Mouse (Mus musculus): ENCODE results near the gene Tppp. TPM values are rescaled to one million over a fixed set of nuclear protein-coding genes. Genes with fewer than 3 reads are reported as not detected.

The Tppp gene
- polyA plus RNA-seq (2012; rRNA removed) = 9.2 and 9.3 TPM in 2 replicates

GRCm38 (mm10) chr13:74008948-74009718, at the start of gene Tppp:
TSS of gene Tppp (plus strand) at chr13:74009407.

DNA sequence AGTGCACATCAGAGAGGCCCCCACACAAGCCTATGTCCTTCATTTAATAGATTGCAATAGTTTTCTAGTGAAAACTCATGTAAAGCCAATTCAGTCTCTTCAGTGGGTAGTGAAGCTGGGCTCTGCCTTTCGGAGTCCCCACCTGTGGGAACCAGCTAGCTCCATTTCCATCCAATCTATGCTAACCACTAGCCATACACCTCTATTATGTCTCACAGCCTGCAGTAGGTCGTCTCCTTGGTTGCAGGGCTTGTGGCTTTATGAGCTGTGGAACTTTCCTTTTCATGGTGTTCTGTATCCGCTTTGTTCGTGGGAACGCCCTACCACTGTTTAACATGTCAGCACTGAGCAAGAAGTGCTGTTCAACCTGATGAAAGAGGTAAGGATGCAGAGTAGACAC, 45.7 kb upstream of the Tppp start, which contains the start of gene Zdhhc11:
TSS of gene Zdhhc11 (plus strand) at position 301 of the 400 bp plus-strand sequence.

DNA sequence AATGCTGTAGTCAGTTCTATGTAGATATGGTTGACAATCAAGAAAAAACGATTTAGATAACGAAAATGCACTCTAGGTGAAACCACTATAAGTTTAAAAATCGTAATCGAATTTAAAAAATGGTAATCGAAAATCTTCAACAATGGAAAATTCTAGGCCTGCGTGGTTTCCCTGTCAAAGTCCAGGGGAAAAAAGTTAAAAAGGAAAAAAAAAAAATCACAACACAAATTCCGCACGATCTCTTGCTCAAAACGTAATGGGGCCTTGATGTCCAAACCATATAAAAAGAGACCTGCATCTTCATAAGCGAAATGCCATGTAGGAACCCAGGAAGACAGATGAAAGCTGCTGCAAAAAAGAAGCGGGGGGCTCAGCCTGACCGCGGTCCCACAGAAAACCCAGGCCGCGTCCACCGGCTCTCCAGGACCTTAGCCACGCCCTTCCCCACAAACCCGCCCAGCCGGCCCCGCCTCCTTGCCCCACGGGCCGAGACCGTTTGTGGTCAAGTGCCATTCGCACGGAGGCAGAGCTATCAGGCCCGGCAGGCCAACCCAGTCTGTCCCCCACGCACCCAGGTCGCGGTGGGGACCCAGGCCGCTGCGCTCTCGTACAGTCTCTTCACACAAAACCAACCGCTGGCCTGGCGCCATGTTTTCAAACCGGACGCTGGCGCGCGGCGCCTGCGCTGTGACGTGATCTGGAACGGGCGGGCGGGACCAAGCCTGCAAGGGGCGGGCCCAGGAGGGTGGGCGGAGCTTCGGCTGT, 52.6 kb downstream of the Tppp start, which contains the start of gene Cep72:
TSS of gene Cep72 (minus strand) at position 687 of the 765 bp plus-strand sequence.

Other genes starting within 250 kb of the Tppp start
- 14.0 and 19.4 TPM in 2 replicates for gene Nkd2, start 161.8 kb upstream of the Tppp start, polyA plus RNA-seq (2012; rRNA removed)
- 13.8 TPM in 2 replicates for gene Trip13, start 71.6 kb upstream of the Tppp start, polyA plus RNA-seq (2012; rRNA removed)
- gene Brd9, start 71.6 kb upstream of the Tppp start, polyA plus RNA-seq (2012; rRNA removed) = 150 and 152 TPM in 2 replicates
- 0.04 and 0.05 TPM in 2 replicates for gene Zdhhc11, start 45.6 kb upstream of the Tppp start, polyA plus RNA-seq (2012; rRNA removed)
- gene Cep72, start 52.9 kb downstream of the Tppp start, polyA plus RNA-seq (2012; rRNA removed) = 11.8 and 13.6 TPM in 2 replicates
- gene Slc9a3, start 112.0 kb downstream of the Tppp start, polyA plus RNA-seq (2012; rRNA removed) = 0.16 TPM in 1 of 2 replicates, not detected in the other
- gene Exoc3, start 199.3 kb downstream of the Tppp start, polyA plus RNA-seq (2012; rRNA removed) = 58.2 and 59.3 TPM in 2 replicates